Mouse (Mus musculus) lung, embryonic 15.5 days (tissue): ENCODE results near the gene Cggbp1. TPM values are rescaled to one million over a fixed set of nuclear protein-coding genes. Genes with fewer than 3 reads are reported as not detected.

Experiments
- ATAC-seq: fragments of 200-750 bp; cut with Nextera tagmentation; 2 replicates; pipeline ENCODE4 v1.8.0; 2017; ENCODE audit warnings: moderate number of reproducible peaks, borderline replicate concordance; ENCODE audit not compliant: low FRiP score, low TSS enrichment; ENCODE audit errors: extremely low read depth
- H3K27ac ChIP-seq: fragments of 300-500 bp; sonication (generic); 2 replicates; pipeline ENCODE4 v1.5.1; 2015; ENCODE audit warnings: moderate library complexity, mild to moderate bottlenecking, inconsistent platforms
- H3K27me3 ChIP-seq: fragments of 300-500 bp; sonication (generic); 2 replicates; pipeline ENCODE4 v1.6.1; 2015; ENCODE audit warnings: inconsistent platforms
- H3K36me3 ChIP-seq: fragments of 300-500 bp; sonication (generic); 2 replicates; pipeline ENCODE4 v1.6.1; 2015; ENCODE audit warnings: inconsistent platforms
- H3K4me1 ChIP-seq: fragments of 300-500 bp; sonication (generic); 2 replicates; pipeline ENCODE4 v1.6.1; 2015; ENCODE audit warnings: inconsistent platforms
- H3K4me2 ChIP-seq: fragments of 300-500 bp; sonication (generic); 2 replicates; pipeline ENCODE4 v1.6.1; 2015; ENCODE audit warnings: inconsistent platforms, mild to moderate bottlenecking, moderate library complexity
- H3K4me3 ChIP-seq: fragments of 300-500 bp; sonication (generic); 2 replicates; pipeline ENCODE4 v1.5.1; 2015; ENCODE audit warnings: mild to moderate bottlenecking, inconsistent platforms
- H3K9ac ChIP-seq: fragments of 300-500 bp; sonication (generic); 2 replicates; pipeline ENCODE4 v1.6.1; 2015; ENCODE audit warnings: inconsistent platforms
- H3K9me3 ChIP-seq: fragments of 300-500 bp; sonication (generic); 2 replicates; pipeline ENCODE4 v1.6.1; 2016; ENCODE audit warnings: inconsistent platforms
- WGBS: fragments of 180-500 bp; shearing (Covaris S2); methylation state at CpG from one replicate; pipeline ENCODE4 v1.1.7; 2015; 5-methylcytosine and 5-hydroxymethylcytosine counted together
- polyA plus RNA-seq: library from polyadenylated mRNA; unstranded; fragments of >200 nt; fragmentation: Nextera tagmentation; extraction: Ambion mirVana; gene quantifications from 2 replicates; pipeline ENCODE4 v1.2.1, GENCODE M21; 2015

Cggbp1 gene
- 86.1 and 88.1 TPM in 2 replicates for polyA plus RNA-seq

DNA sequence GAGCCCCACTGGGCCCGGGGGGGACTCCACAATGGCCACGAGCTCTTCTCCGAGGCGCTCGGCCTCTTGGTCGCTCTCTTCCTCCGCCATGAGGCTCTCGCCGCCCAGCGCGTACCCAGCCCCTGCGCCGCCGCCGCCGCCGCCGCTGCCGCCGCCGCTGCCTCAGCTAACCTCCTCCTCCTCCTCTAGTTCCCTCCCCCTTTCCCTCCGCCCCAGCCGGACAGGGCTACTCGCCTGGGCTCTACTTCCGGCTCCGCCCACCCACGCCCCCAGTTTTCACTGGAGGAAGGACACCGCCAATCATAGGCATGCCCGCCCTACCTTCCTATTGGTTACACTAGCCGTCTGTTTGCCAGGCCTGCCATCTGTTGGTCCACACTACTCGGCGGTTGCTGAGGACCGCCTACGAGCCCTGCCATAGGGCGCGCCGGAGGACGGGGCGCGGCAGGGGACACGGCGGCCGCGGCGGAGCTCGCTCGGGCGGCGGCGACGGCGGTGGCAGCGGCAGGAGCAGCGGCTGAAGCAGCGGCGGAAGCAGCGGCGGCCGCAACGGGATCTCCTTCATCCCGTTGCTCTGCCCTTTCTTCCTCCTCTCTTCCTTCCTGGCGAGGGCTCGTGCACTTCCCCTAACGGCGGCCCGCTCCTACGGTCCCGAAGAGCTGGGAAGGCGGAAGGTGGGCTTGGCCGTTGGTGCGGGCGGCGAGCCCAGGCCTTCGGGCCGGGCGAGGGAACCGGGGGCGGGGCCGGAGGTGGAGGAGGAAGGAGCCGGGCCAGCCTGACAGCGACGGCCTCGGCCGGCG is at the start of gene Cggbp1, which contains the start of gene Zfp654:
TSS of gene Cggbp1 (plus strand) at position 434 of the 800 bp plus-strand sequence.
TSS of gene Zfp654 (minus strand) at position 90 of the 800 bp plus-strand sequence.
- Histone ChIP-seq H3K4me1 (peaks cover 19% of the 10 kb centered on the region), H3K9ac (peak within 1 kb of the TSS; percentile 89), H3K36me3 (peaks cover 19% of the 10 kb centered on the region), H3K4me3 (peak within 1 kb of the TSS; percentile 78), H3K9me3 (no peaks in the 10 kb centered on the region), H3K4me2 (peak within 1 kb of the TSS; percentile 84), H3K27ac (peak within 1 kb of the TSS; percentile 98), H3K27me3 (no peaks in the 10 kb centered on the region)
- under 1% methylated on average over 72 of the region's 85 CpGs for WGBS
- peak; percentile 100 for ATAC-seq

DNA sequence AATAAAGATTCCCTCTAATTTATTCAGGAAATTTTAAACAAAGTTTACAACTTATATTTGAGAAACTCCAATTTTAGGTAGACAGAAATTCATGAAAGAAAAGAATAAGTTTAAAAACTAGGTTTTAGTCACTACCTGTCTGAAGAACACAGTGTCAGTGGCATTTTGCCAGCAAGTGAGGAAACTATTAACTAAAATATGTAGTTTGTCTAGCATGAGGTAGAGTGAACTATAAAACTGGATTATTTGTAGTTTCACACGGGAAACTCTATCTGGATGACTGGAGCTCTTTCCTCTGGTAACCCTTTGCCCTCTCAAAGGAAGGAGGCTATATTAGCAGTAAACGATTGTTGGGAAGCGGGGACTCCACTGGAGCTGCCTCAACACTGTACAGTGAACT is 48.8 kb upstream of the Cggbp1 start:
- ATAC-seq = no peak
- Histone ChIP-seq H3K36me3 (peaks cover 7% of the 10 kb centered on the region; the same call in 1 of the 2 replicates), H3K27ac (no peak overlapping the region), H3K4me2 (no peak overlapping the region), H3K9me3 (no peaks in the 10 kb centered on the region), H3K4me3 (no peak overlapping the region), H3K4me1 (no peaks in the 10 kb centered on the region), H3K9ac (no peak overlapping the region), H3K27me3 (no peaks in the 10 kb centered on the region)
- WGBS = 75% methylated on average over 3 of the region's 3 CpGs

DNA sequence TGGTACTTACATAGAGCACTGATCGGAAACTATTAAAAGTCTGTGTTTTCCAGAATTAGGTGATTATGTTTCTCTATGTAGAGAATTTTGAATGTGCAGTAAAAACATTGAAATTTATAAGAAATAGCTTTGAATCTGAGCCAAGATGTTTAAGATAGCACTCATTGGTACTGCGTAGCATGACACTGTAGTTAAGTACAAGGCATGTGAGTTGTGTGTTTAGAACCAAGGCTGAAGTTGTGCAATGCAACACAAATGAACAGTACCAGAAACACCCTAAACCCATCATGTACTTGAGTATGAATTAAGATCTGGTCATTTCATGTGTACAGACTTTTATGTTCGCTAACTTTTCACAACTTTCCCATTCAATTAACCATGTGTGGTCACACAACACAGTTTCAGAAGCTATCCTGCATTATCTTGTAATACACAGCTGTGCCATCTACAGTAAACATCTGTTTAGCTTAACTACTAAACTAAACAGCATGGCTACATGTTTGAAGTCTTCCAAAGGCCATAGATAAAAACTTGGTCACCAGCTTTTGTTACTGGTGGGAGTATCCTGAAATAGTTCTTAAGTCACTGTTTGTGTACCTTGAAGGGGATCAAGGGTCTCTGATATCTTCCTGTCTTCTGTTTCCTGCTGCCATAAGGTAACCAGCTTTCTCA is 34.6 kb upstream of the Cggbp1 start:
- Histone ChIP-seq H3K36me3 (peaks cover 7% of the 10 kb centered on the region), H3K27ac (no peak overlapping the region), H3K4me3 (no peak overlapping the region), H3K9me3 (no peaks in the 10 kb centered on the region), H3K4me1 (no peaks in the 10 kb centered on the region), H3K27me3 (no peaks in the 10 kb centered on the region), H3K4me2 (no peak overlapping the region), H3K9ac (no peak overlapping the region)
- ATAC-seq = no peak
- WGBS = 91% methylated on average over 3 of the region's 3 CpGs

DNA sequence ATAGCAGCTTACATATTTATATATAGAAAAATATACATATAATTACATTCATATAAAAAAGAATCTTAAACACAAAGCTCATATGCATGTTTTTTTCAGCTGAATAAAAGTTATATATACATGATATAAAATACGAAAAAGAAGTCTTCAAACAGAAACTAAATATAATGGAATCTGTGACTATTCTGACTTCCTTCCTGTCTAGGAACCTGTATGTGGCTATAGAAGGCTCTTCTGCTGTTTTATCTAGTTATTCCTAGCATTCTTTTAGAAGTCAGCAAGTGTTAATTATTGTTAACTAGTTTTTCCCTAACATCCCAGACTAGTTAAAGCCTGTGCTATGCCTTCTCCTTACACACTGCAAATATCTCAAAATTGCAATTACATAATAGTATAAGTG is 27.9 kb upstream of the Cggbp1 start:
- Histone ChIP-seq H3K4me1 (no peaks in the 10 kb centered on the region), H3K9ac (no peak overlapping the region), H3K9me3 (no peaks in the 10 kb centered on the region), H3K36me3 (peaks cover 4% of the 10 kb centered on the region; the same call in 1 of the 2 replicates), H3K4me2 (no peak overlapping the region), H3K4me3 (no peak overlapping the region), H3K27me3 (no peaks in the 10 kb centered on the region), H3K27ac (no peak overlapping the region)
- WGBS = 86% methylated on average over 1 of the region's 1 CpGs
- ATAC-seq = no peak

DNA sequence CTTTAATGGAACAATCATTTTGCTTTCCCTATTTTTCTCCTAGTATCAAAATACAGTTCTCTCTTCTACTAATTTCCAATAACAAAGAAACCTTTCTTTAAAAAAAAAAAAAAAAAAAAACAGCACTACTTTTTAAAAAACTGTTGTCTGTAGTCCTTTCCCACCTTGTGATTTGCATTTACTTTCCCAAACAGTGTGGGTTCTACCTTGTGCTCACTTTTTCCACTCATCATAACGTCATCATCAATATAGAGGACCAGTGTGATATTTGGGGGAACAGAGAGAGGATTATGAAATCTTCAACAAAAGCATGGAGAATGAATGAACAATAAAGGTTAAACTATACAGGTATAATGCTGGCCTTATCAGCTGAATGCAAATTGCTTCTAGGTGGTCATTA is 27.3 kb upstream of the Cggbp1 start:
- H3K4me3 ChIP-seq = no peak overlapping the region
- no peak overlapping the region for H3K4me2 ChIP-seq
- H3K27me3 ChIP-seq = no peaks in the 10 kb centered on the region
- no peak for ATAC-seq
- no peaks in the 10 kb centered on the region for H3K4me1 ChIP-seq
- no peak overlapping the region for H3K9ac ChIP-seq
- H3K9me3 ChIP-seq = no peaks in the 10 kb centered on the region
- H3K36me3 ChIP-seq = peaks cover 4% of the 10 kb centered on the region; the same call in 1 of the 2 replicates
- WGBS = 93% methylated on average over 1 of the region's 1 CpGs
- H3K27ac ChIP-seq = no peak overlapping the region

DNA sequence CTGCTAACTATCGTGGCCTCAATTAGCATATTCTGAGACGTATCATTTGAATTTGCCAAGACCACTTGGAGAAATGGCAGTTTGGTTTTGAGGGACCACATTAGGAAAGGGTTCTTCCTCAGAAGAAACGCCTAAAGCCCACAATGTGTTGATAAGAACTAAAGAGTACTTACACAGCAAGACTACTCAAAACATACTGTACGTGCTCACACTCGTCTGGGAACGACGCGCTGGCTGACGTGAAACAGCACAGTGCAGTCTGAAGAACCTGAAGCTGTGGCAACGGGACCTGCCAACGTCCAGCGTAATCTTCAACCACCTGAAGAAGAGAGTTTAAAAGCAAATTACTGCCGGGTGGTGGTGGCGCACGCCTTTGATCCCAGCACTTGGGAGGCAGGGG is 21.5 kb upstream of the Cggbp1 start:
- no peak overlapping the region for H3K4me2 ChIP-seq
- ATAC-seq = no peak
- H3K4me3 ChIP-seq = no peak overlapping the region
- no peaks in the 10 kb centered on the region for H3K4me1 ChIP-seq
- no peaks in the 10 kb centered on the region for H3K9me3 ChIP-seq
- peaks cover 7% of the 10 kb centered on the region; the same call in 1 of the 2 replicates for H3K36me3 ChIP-seq
- WGBS = 67% methylated on average over 15 of the region's 15 CpGs
- no peak overlapping the region for H3K9ac ChIP-seq
- H3K27ac ChIP-seq = no peak overlapping the region
- no peaks in the 10 kb centered on the region for H3K27me3 ChIP-seq

DNA sequence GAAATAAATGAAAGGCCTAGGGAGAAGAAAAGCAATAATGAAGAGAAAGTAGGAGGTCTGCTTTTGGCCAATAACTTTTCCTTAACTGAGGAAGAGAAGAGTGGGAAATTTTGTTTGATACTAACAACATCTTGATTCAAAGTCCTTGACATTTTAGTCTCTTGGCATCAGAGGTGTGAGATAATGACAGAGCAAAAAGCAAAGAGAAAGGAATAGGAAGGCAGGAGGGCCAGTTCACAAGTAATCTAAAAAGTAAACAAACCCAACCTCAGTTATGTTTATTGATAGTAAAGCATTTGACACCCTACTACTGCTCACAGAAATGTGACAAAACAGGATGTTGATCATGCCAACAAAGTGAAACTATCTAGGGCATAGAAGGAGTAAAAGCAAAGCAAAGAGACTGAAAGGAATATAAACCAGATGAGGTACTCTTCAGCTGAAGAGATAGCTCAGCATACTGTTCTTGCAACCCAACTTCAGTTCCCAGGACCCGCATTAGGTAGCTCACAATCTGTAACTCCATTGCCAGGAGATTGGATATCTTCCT is 15.7 kb upstream of the Cggbp1 start:
- Histone ChIP-seq H3K4me3 (no peak overlapping the region), H3K4me2 (no peak overlapping the region), H3K4me1 (no peaks in the 10 kb centered on the region), H3K27me3 (no peaks in the 10 kb centered on the region), H3K27ac (no peak overlapping the region), H3K9me3 (no peaks in the 10 kb centered on the region), H3K36me3 (no peaks in the 10 kb centered on the region), H3K9ac (no peak overlapping the region)
- 45% methylated on average over 1 of the region's 1 CpGs for WGBS
- ATAC-seq = no peak

DNA sequence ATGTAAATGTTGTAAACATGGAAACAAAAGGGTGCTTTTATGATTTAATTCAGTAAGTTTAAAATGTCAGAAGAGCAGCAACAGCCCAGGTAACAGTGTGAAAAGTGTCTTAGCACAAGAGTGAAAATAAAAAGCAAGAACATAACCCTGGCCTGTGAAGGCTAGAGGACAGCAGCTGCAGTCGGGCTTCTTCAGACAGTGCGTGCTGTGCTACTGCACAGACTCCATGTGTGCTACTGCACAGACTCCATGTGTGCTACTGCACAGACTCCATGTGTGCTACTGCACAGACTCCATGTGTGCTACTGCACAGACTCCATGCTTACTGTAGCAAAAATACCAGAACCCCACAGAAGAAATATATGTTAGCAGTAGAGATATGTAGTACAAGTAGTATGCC is 15.1 kb upstream of the Cggbp1 start:
- 85% methylated on average over 2 of the region's 2 CpGs for WGBS
- Histone ChIP-seq H3K4me3 (no peak overlapping the region), H3K4me1 (no peaks in the 10 kb centered on the region), H3K4me2 (no peak overlapping the region), H3K9me3 (no peaks in the 10 kb centered on the region), H3K36me3 (no peaks in the 10 kb centered on the region), H3K9ac (no peak overlapping the region), H3K27ac (no peak overlapping the region), H3K27me3 (no peaks in the 10 kb centered on the region)
- no peak for ATAC-seq

DNA sequence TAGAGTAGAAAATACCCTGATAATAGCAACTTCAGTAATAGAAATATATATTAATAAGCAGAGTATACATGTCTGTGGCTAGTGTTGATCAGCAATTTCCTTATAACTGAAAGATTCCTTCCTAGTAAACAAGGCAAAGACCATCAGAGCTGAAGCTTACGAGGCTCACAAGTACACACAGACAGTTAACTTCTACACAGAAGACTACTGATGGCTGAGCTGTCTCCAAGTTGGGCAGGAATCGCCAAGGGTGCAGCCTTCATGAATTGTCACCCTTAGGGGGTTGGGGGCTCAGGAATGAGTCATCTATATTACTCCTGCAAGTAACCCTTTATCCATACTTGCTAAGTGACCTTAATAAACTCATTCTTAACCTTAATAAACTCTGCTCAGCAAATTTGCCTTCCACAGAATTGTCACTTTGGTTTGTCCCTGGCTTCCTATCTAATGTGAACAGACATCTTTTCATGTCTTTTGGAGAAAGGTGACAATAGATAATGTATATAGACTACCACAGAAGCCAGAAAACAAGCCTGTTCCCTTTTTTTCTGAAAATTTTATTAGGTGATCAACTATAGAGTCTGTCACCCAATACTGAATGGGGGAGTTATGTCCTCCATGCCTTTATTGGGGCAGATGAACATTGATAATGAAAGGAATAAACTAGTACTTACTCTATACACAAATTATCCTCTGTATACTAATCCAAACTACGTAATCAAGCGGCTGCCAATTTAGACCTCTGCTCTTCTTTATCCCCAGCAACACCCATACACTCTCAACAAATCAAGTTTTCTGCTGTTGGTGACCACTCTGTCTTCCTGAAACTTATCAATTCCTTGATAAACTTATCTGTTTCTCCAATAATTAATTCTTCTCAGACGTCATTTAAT is 10.1 kb upstream of the Cggbp1 start:
- H3K9me3 ChIP-seq = no peaks in the 10 kb centered on the region
- WGBS = 85% methylated on average over 5 of the region's 5 CpGs
- H3K36me3 ChIP-seq = no peaks in the 10 kb centered on the region
- H3K4me1 ChIP-seq = no peaks in the 10 kb centered on the region
- ATAC-seq = no peak
- no peaks in the 10 kb centered on the region for H3K27me3 ChIP-seq
- no peak overlapping the region for H3K4me3 ChIP-seq
- H3K4me2 ChIP-seq = no peak overlapping the region
- H3K27ac ChIP-seq = no peak overlapping the region
- no peak overlapping the region for H3K9ac ChIP-seq

DNA sequence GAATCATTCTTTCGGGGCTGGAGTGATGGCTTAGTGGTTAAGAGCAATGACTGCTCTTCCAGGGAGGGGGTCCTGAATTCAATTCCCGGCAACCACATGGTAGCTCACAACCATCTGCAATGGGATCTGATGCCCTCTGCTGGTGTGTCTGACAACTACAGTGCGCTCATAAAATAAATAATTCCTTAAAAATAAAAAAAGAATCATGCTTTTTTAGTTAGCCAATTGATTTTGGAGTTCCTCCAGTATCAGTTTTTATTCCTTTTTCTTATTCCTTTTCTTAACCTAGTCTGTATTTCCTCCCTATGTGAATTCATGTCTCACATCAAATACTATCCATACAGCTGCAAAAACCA is 9.4 kb upstream of the Cggbp1 start:
- no peak for ATAC-seq
- Histone ChIP-seq H3K4me2 (no peak overlapping the region), H3K4me1 (no peaks in the 10 kb centered on the region), H3K4me3 (no peak overlapping the region), H3K36me3 (no peaks in the 10 kb centered on the region), H3K9ac (no peak overlapping the region), H3K9me3 (no peaks in the 10 kb centered on the region), H3K27ac (no peak overlapping the region), H3K27me3 (no peaks in the 10 kb centered on the region)
- 97% methylated on average over 3 of the region's 3 CpGs for WGBS

DNA sequence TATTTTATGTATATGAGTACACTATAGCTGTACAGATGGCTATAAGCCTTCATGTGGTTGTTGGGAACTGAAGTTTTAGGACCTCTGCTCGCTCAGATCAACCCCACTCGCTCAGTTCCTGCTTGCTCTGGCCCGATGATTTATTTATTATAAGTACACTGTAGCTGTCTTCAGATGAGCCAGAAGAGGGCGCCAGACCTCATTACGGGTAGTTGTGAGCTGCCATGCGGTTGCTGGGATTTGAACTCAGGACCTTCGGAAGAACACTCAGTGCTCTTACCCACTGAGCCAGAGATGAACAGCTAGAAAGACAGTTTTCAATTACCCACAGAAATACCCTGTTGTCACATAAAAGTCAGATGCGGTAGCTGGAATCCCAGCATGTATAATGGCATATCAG is 5.8 kb upstream of the Cggbp1 start:
- no peak overlapping the region for H3K9ac ChIP-seq
- WGBS = 87% methylated on average over 8 of the region's 8 CpGs
- H3K4me1 ChIP-seq = peaks cover 3% of the 10 kb centered on the region
- no peaks in the 10 kb centered on the region for H3K27me3 ChIP-seq
- no peak overlapping the region for H3K27ac ChIP-seq
- H3K36me3 ChIP-seq = no peaks in the 10 kb centered on the region
- H3K4me3 ChIP-seq = no peak overlapping the region
- H3K4me2 ChIP-seq = no peak overlapping the region
- ATAC-seq = no peak
- no peaks in the 10 kb centered on the region for H3K9me3 ChIP-seq
